Mouse (Mus musculus) heart, embryonic 16.5 days (tissue): ENCODE results near the gene Gm45208. TPM values are rescaled to one million over a fixed set of nuclear protein-coding genes. Genes with fewer than 3 reads are reported as not detected.

Experiments used
- ATAC-seq: fragments of 200-750 bp; cut with Nextera tagmentation; replicated peaks from 2 replicates; pipeline ENCODE4 v1.8.0; 2017; ENCODE audit warnings: moderate number of reproducible peaks; ENCODE audit not compliant: insufficient read depth, low FRiP score; ENCODE audit errors: extremely low read depth
- H3K27ac ChIP-seq: fragments of 300-500 bp; sonication (generic); 2 replicates; pipeline ENCODE4 v1.5.1; 2014; ENCODE audit warnings: mild to moderate bottlenecking, low read length, control low read depth, moderate library complexity
- H3K27me3 ChIP-seq: fragments of 300-500 bp; sonication (generic); 2 replicates; pipeline ENCODE4 v1.6.1; 2014; ENCODE audit warnings: low read length, mixed read lengths; ENCODE audit not compliant: control insufficient read depth, insufficient read depth
- H3K36me3 ChIP-seq: fragments of 300-500 bp; sonication (generic); 2 replicates; pipeline ENCODE4 v1.6.1; 2014; ENCODE audit not compliant: control insufficient read depth, insufficient read depth
- H3K4me1 ChIP-seq: fragments of 300-500 bp; sonication (generic); 2 replicates; pipeline ENCODE4 v1.6.1; 2014; ENCODE audit warnings: low read length, mixed read lengths; ENCODE audit not compliant: control insufficient read depth, insufficient read depth
- H3K4me2 ChIP-seq: fragments of 300-500 bp; sonication (generic); 2 replicates; pipeline ENCODE4 v1.6.1; 2014; ENCODE audit warnings: low read depth, mild to moderate bottlenecking, control low read depth, low read length
- H3K4me3 ChIP-seq: fragments of 300-500 bp; sonication (generic); 2 replicates; pipeline ENCODE4 v1.5.1; 2014; ENCODE audit warnings: mild to moderate bottlenecking, control low read depth, low read length
- H3K9ac ChIP-seq: fragments of 300-500 bp; sonication (generic); 2 replicates; pipeline ENCODE4 v1.6.1; 2014; ENCODE audit warnings: low read length, control low read depth
- H3K9me3 ChIP-seq: fragments of 300-500 bp; sonication (generic); replicated peaks from 2 replicates; pipeline ENCODE4 v1.6.1; 2016; ENCODE audit warnings: low read length; ENCODE audit not compliant: control insufficient read depth
- WGBS: fragments of 180-500 bp; shearing (Covaris S2); extraction: QIAGEN DNeasy Blood & Tissue Kit; methylation state at CpG from one replicate; pipeline ENCODE4 v1.1.7; 2014; 5-methylcytosine and 5-hydroxymethylcytosine counted together
- polyA plus RNA-seq: library from polyadenylated mRNA; unstranded; fragments of >200 nt; fragmentation: Nextera tagmentation; extraction: Ambion mirVana; gene quantifications from 2 replicates; pipeline ENCODE4 v1.2.1, GENCODE M21; 2015

Gene Gm45208
- polyA plus RNA-seq, 1 experiment from 2014 or later = not detected

DNA sequence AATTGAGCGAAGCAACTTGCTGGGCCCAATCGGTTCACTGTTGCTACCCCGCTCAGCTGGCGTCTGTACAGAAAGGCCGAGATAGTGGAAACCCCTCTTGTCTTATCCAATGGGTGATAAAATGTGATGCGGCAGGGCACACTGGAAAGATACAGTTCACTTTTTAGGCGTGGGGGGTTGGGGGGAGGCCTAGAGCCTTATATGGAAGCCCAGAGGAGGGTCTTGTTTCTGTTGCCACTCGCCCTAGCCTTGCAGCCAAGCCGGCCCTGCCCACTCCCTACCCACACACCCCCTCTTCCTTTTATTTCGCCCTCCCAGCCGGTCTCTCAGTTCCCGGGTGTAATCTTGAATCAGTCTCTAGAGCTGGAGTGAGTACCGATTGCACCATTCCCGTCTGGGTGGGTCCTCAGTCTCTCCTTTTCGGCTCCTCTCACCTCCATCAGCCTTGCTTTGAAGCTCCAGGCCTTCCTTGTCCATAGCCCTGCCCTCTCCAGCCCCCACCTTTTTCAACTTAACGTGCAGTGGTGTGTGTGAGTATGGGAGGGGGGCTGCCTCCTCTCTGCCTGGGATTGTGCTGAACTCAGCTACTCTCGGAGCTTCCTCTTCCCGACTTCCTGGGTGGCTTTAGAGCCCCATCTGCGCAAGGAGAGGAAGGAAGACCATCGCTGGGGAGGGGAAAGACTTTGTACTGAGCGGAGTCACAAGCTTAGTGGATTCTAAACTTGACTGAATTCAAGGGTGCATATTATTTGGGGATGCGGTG, 41.8 kb downstream of the Gm45208 start:
- Histone ChIP-seq H3K9ac (peak overlapping the region; percentile 75), H3K27me3 (no peaks in the 10 kb centered on the region), H3K9me3 (no peaks in the 10 kb centered on the region), H3K4me1 (peaks cover 11% of the 10 kb centered on the region), H3K27ac (peak overlapping the region; percentile 82), H3K4me3 (peak overlapping the region; percentile 66), H3K4me2 (peak overlapping the region; percentile 58), H3K36me3 (peaks cover 3% of the 10 kb centered on the region; the same call in 1 of the 2 replicates)
- 10% methylated on average over 22 of the region's 22 CpGs for WGBS
- no peak for ATAC-seq

DNA sequence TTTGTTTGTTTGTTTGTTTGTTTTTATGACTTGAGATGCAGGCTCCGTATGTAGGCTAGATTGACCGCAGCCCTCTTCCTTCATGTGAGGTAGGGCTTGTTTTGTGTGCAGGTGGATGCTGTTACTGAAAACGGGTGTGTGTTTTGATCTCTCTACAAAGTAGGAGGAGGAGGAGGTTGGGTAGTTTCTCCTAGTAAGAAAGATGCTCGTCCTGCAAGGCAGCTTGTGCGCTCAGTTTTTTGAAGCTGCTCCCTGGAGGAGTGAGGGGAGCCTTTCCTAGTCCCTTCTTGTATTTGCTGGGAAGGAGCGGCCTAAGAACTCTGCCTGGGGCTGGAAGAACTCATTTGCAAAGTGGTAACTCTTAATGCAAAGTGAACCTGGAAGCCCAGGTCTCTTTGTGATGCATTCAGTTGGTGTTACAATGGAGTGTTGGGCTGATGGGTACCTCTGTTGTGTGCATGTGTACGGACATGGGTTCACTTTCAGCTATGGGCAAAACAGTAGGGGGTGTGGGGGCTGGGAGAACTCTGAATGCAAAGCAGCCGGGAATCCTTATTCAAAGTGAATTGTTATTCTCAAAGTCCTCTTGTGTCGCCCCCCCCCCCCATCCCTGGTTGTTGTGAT, 42.7 kb downstream of the Gm45208 start:
- Histone ChIP-seq H3K4me2 (peak overlapping the region; percentile 58), H3K9me3 (no peaks in the 10 kb centered on the region), H3K36me3 (peaks cover 3% of the 10 kb centered on the region; the same call in 1 of the 2 replicates), H3K4me1 (peaks cover 11% of the 10 kb centered on the region), H3K9ac (peak overlapping the region; percentile 75), H3K27ac (peak overlapping the region; percentile 46; the same call in 1 of the 2 replicates), H3K4me3 (peak overlapping the region; percentile 66), H3K27me3 (no peaks in the 10 kb centered on the region)
- no peak for ATAC-seq
- WGBS = 22% methylated on average over 9 of the region's 9 CpGs

DNA sequence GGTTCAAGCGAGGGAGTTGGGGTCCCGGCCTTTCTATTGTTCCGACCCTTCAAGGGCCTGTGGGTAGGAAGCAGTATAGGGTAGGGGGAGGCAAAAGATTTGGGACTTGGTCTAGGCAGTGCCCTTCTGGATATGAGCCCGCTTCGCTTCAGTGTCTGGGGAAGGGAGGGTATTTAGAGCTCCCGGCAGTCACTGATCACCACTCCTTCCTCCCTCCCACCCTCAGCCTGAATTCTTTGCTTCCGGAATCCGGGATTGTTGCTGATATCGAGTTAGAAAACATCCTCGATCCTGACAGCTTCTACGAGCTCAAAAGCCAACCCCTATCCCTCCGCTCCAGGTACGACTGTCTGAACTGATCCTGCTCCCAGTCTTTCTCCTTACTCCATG, 43.2 kb downstream of the Gm45208 start:
- Histone ChIP-seq H3K9ac (peak overlapping the region; percentile 41; the same call in 1 of the 2 replicates), H3K4me1 (peaks cover 11% of the 10 kb centered on the region), H3K36me3 (peaks cover 5% of the 10 kb centered on the region; the same call in 1 of the 2 replicates), H3K4me3 (peak overlapping the region; percentile 66), H3K4me2 (peak overlapping the region; percentile 58), H3K27me3 (no peaks in the 10 kb centered on the region), H3K9me3 (no peaks in the 10 kb centered on the region), H3K27ac (peak overlapping the region; percentile 4)
- WGBS = 25% methylated on average over 13 of the region's 13 CpGs
- ATAC-seq = no peak

DNA sequence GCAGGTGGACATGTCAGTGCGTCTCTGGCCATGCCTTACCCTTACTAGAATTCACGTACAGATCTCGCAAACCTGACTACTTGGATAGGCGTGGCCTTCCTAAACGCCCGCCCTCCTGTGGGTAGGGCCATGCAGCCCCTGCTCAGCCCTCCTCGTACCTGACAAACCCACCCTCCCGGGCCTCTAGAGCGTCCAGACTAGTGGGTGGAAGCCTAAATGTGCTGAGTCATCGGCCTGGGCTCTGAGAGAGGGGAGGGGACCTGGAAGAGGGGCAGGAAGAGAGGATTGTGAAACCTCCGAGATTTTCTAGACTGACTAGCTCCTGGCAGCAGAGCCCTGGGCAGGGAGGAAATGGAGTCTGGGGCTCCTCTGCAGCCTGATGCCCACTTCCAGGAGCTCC, 43.7 kb downstream of the Gm45208 start:
- H3K27ac ChIP-seq = peak overlapping the region; percentile 4
- WGBS = 15% methylated on average over 11 of the region's 11 CpGs
- H3K4me2 ChIP-seq = peak overlapping the region; percentile 58
- H3K36me3 ChIP-seq = peaks cover 5% of the 10 kb centered on the region; the same call in 1 of the 2 replicates
- H3K4me1 ChIP-seq = peaks cover 11% of the 10 kb centered on the region
- H3K9me3 ChIP-seq = no peaks in the 10 kb centered on the region
- no peaks in the 10 kb centered on the region for H3K27me3 ChIP-seq
- no peak overlapping the region for H3K9ac ChIP-seq
- no peak for ATAC-seq
- H3K4me3 ChIP-seq = peak overlapping the region; percentile 66

DNA sequence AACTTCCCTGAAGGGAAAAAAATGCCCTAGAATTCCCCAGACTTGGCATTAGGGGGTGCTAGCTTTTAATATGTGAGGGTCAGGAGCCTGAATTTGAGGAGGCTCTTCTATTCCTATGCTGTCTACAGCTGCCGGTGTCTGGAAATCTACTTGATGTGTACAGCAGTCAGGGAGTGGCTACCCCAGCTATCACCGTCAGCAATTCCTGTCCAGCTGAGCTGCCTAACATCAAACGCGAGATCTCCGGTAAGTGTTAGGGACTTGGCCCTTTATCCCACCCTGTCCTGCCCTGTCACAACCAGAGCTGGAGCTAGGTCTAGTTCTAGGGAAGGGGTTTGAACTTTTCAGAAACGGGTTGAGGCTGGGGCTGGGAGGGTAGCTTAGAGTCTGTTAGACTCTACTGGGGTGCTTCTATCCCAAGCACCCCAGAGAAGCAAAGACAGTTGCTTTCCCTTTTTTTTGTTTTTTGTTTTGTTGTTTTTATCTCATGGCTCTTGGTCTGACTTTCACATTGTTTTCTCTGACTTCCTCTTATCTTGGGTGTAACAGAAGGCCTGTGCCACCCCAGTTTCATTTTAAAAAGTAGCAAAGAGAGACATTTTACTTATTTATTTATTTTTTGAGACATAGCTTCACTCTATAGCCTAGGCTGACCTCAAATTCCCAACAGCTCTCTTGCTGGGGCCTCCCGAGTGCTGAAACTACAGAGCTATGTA, 47.4 kb downstream of the Gm45208 start:
- no peak overlapping the region for H3K4me3 ChIP-seq
- H3K4me2 ChIP-seq = no peak overlapping the region
- no peak overlapping the region for H3K27ac ChIP-seq
- no peaks in the 10 kb centered on the region for H3K27me3 ChIP-seq
- no peak for ATAC-seq
- H3K36me3 ChIP-seq = peaks cover 17% of the 10 kb centered on the region; the same call in 1 of the 2 replicates
- no peaks in the 10 kb centered on the region for H3K9me3 ChIP-seq
- WGBS = 78% methylated on average over 7 of the region's 7 CpGs
- H3K4me1 ChIP-seq = peaks cover 7% of the 10 kb centered on the region
- H3K9ac ChIP-seq = no peak overlapping the region

DNA sequence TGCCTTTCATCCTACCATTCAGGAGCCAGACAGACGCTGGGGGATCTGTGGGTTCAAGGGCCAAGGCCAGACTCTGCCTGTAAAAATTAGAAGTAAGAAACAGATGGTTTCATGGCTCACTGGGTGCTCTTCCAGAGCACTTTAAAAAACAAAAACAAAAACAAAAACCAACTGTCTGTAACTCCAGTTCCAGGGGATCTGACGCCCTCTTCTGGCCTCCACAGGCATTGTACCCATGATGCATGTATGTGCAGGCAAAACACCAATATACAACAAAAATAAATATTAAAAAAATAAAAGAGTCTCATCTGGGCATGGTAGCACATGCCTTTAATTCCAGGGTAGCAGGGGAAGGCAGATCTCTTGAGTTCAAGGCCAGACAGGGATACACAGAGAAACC, 50.7 kb downstream of the Gm45208 start:
- H3K4me1 ChIP-seq = no peaks in the 10 kb centered on the region
- ATAC-seq = no peak
- no peak overlapping the region for H3K4me3 ChIP-seq
- no peak overlapping the region for H3K9ac ChIP-seq
- 48% methylated on average over 2 of the region's 2 CpGs for WGBS
- H3K36me3 ChIP-seq = peaks cover 13% of the 10 kb centered on the region; the same call in 1 of the 2 replicates
- no peak overlapping the region for H3K4me2 ChIP-seq
- no peaks in the 10 kb centered on the region for H3K27me3 ChIP-seq
- H3K27ac ChIP-seq = no peak overlapping the region
- H3K9me3 ChIP-seq = no peaks in the 10 kb centered on the region

DNA sequence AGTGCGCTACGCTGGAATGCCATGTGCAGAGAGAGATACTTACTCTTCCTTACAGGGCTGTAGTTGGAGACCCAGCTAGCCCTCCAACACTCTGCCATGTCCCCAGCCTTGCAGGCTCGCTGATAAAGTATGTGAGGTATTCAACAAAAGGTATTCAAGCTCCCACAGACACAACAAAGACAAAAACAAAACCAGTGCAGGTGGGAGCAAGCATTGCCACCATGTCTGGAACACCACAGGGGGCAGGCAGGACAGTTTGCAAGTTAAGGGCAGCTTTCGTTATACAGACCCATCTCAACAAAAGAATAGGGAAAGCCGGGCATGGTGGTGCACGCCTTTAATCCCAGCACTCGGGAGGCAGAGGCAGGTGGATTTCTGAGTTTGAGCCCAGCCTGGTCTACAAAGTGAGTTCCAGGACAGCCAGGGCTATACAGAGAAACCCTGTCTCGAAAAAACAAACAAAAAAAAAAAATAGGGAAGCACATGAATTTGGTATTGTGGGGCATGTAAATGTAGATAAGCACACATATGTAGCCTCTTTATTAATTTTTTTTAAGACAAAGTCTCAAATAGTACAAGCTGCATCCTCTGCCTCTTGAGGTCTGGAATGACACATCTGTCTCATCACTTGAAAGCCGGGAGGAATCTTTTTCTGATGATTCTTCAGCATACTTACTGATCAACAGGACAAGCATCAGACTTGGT, 53.6 kb downstream of the Gm45208 start:
- H3K9ac ChIP-seq = no peak overlapping the region
- H3K9me3 ChIP-seq = no peaks in the 10 kb centered on the region
- no peaks in the 10 kb centered on the region for H3K27me3 ChIP-seq
- no peak overlapping the region for H3K4me3 ChIP-seq
- no peaks in the 10 kb centered on the region for H3K4me1 ChIP-seq
- peaks cover 11% of the 10 kb centered on the region; the same call in 1 of the 2 replicates for H3K36me3 ChIP-seq
- no peak for ATAC-seq
- no peak overlapping the region for H3K4me2 ChIP-seq
- 71% methylated on average over 9 of the region's 9 CpGs for WGBS
- H3K27ac ChIP-seq = no peak overlapping the region

DNA sequence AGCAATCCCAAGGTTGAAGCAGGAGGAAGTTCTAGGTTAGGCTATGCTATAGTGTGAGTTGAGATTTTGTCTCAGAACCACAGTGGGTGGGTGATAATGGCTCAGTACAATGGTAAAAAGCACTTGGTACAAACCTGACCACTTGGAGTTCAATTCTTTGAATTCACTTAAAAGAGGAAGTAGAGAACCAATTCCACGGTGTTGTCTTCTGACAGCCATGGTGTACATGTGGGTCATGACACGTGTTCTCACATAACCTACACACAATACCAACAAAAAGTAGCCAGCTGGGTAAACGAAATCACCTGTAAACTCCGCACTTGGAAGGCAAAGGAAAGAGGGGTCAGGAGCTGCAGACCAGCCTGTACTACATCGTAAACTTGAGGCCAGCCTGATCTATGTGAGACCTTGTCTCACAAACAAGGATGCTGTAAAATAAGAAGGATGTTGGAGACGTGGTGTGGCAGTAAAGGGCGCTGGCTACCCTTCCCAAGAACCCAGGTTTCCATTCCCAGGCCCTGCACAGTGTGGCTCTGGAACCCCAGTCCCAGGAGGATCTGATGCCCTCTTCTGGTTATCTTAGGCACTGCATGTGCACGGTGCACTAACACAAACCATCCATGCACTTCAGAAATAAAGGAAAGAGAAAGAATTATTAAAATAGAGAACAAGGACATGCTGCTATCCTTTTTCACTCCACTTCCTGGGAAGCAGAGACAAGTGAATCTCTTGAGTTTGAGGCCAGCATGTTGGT, 54.5 kb downstream of the Gm45208 start:
- Histone ChIP-seq H3K4me1 (no peaks in the 10 kb centered on the region), H3K9me3 (no peaks in the 10 kb centered on the region), H3K36me3 (peaks cover 9% of the 10 kb centered on the region; the same call in 1 of the 2 replicates), H3K4me2 (no peak overlapping the region), H3K27ac (no peak overlapping the region), H3K4me3 (no peak overlapping the region), H3K9ac (no peak overlapping the region), H3K27me3 (no peaks in the 10 kb centered on the region)
- 46% methylated on average over 8 of the region's 8 CpGs for WGBS
- ATAC-seq = no peak
